Mouse (Mus musculus): Measurements from ENCODE around the gene Cyfip2. TPM values are rescaled to one million over a fixed set of nuclear protein-coding genes. Genes with fewer than 3 reads are reported as not detected.
"Not testable (repeated sequence)": the region's sequence is repeated elsewhere in the genome, so short reads cannot be mapped to it uniquely, and the experiment has no call there.

The Cyfip2 gene
- total and polyA plus RNA-seq, 3 experiments, result 28.8 to 68.8 (median 55.2) TPM

DNA sequence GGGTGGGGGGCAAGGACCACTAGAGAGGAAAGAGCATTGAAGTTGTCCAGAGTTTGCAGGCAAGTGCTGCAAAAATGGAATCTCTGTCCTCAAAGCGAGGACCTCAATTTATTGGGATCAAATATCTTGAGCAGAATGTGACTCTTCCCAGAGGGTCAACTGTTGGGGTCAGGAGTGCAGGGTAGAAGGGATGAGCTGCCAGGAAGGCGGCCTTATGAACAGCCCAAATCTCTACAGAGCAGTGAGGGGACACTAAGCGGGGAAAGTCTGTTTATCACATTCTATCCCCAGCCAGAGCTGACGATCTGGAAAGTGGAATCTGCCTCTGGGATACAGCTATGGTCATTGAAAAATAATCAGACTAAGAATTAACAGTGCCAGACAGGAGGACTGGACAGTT, 118.5 kb downstream of the Cyfip2 start:
- Histone ChIP-seq H3K27me3 (ENCODE audit: control insufficient read depth, insufficient read depth, low read length) (no peaks in the 10 kb centered on the region), H3K9ac (ENCODE audit: low read depth, low read length) (no peak overlapping the region), H3K36me3 (ENCODE audit: control insufficient read depth, insufficient read depth, low read length) (no peaks in the 10 kb centered on the region), H3K4me1 (ENCODE audit: control insufficient read depth, insufficient read depth, low read length) (no peaks in the 10 kb centered on the region), H3K79me2 (replicated peaks; ENCODE audit: control insufficient read depth, insufficient read depth, low read length) (no peaks in the 10 kb centered on the region), H3K27ac (no peak overlapping the region), H3K4me3 (no peak overlapping the region)
- intact Hi-C loops (cut with DNase I), result no loop called here
- TF ChIP-seq CTCF (IDR thresholded peaks at IDR 0.05), result no peak
- TF ChIP-seq EP300 (IDR thresholded peaks at IDR 0.05; ENCODE audit: insufficient read depth, low read depth, low read length), result no peak
- TF ChIP-seq POLR2A (IDR thresholded peaks at IDR 0.05; ENCODE audit: insufficient read depth, low read depth, low read length), result no peak
- WGBS, result 80% methylated on average over 4 of the region's 4 CpGs
- DNase-seq, result no peak

GRCm38 (mm10) chr11:46188283-46188682, 124.4 kb downstream of the Cyfip2 start:
- no peak overlapping the region for H3K9ac ChIP-seq (ENCODE audit: low read depth, low read length)
- TF ChIP-seq CTCF (IDR thresholded peaks at IDR 0.05) (no peak), EP300 (IDR thresholded peaks at IDR 0.05; ENCODE audit: insufficient read depth, low read depth, low read length) (no peak), POLR2A (IDR thresholded peaks at IDR 0.05; ENCODE audit: insufficient read depth, low read depth, low read length) (no peak)
- no peak for DNase-seq
- H3K79me2 ChIP-seq (replicated peaks; ENCODE audit: control insufficient read depth, insufficient read depth, low read length), result no peaks in the 10 kb centered on the region
- H3K36me3 ChIP-seq (ENCODE audit: control insufficient read depth, insufficient read depth, low read length), result no peaks in the 10 kb centered on the region
- WGBS, result 63% methylated on average over 2 of the region's 2 CpGs
- H3K4me3 ChIP-seq, result no peak overlapping the region
- H3K27me3 ChIP-seq (ENCODE audit: control insufficient read depth, insufficient read depth, low read length), result no peaks in the 10 kb centered on the region
- H3K27ac ChIP-seq, result no peak overlapping the region
- intact Hi-C loops (cut with DNase I), result no loop called here
- no peaks in the 10 kb centered on the region for H3K4me1 ChIP-seq (ENCODE audit: control insufficient read depth, insufficient read depth, low read length)

GRCm38 (mm10) chr11:46185486-46185885, 127.2 kb downstream of the Cyfip2 start:
- Histone ChIP-seq H3K27ac (no peak overlapping the region), H3K27me3 (ENCODE audit: control insufficient read depth, insufficient read depth, low read length) (no peaks in the 10 kb centered on the region), H3K79me2 (replicated peaks; ENCODE audit: control insufficient read depth, insufficient read depth, low read length) (no peaks in the 10 kb centered on the region), H3K36me3 (ENCODE audit: control insufficient read depth, insufficient read depth, low read length) (no peaks in the 10 kb centered on the region), H3K4me1 (ENCODE audit: control insufficient read depth, insufficient read depth, low read length) (no peaks in the 10 kb centered on the region), H3K9ac (ENCODE audit: low read depth, low read length) (no peak overlapping the region), H3K4me3 (no peak overlapping the region)
- no peak for DNase-seq
- WGBS, result 21% methylated on average over 4 of the region's 4 CpGs
- intact Hi-C loops (cut with DNase I), result no loop called here
- TF ChIP-seq CTCF (IDR thresholded peaks at IDR 0.05) (no peak), POLR2A (IDR thresholded peaks at IDR 0.05; ENCODE audit: insufficient read depth, low read depth, low read length) (no peak), EP300 (IDR thresholded peaks at IDR 0.05; ENCODE audit: insufficient read depth, low read depth, low read length) (no peak)

DNA sequence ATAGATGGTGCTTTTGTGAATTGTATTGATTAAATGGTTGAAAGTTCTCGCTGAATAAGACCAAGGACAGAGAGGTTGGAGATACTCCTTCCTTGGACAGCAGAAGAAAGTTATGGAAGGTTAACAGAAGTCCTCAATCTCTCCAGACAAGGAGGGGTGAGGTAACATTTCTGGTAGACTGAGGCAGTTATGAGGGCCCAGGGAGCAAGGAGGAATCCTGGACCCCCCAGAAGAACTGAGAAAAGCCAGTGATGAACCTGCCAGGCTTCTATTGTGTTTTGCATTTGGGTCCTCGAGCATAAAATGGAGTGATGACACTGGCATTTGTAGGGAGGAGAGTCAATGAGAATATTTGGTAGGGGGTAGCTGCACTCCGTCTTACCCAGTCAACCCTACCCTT, 127.7 kb downstream of the Cyfip2 start:
- Histone ChIP-seq H3K27me3 (ENCODE audit: control insufficient read depth, insufficient read depth, low read length) (no peaks in the 10 kb centered on the region), H3K9ac (ENCODE audit: low read depth, low read length) (no peak overlapping the region), H3K27ac (no peak overlapping the region), H3K4me3 (no peak overlapping the region), H3K4me1 (ENCODE audit: control insufficient read depth, insufficient read depth, low read length) (no peaks in the 10 kb centered on the region), H3K79me2 (replicated peaks; ENCODE audit: control insufficient read depth, insufficient read depth, low read length) (no peaks in the 10 kb centered on the region), H3K36me3 (ENCODE audit: control insufficient read depth, insufficient read depth, low read length) (no peaks in the 10 kb centered on the region)
- intact Hi-C loops (cut with DNase I), result no loop called here
- DNase-seq, result no peak
- no peak for TF ChIP-seq POLR2A (IDR thresholded peaks at IDR 0.05; ENCODE audit: insufficient read depth, low read depth, low read length)
- no peak for TF ChIP-seq EP300 (IDR thresholded peaks at IDR 0.05; ENCODE audit: insufficient read depth, low read depth, low read length)
- no peak for TF ChIP-seq CTCF (IDR thresholded peaks at IDR 0.05)
- WGBS, result 69% methylated on average over 3 of the region's 3 CpGs

- H3K27me3 ChIP-seq (ENCODE audit: control insufficient read depth, insufficient read depth, low read length); H3K4me1 ChIP-seq (ENCODE audit: control insufficient read depth, insufficient read depth, low read length); DNase-seq; intact Hi-C loops (cut with DNase I); H3K79me2 ChIP-seq (replicated peaks; ENCODE audit: control insufficient read depth, insufficient read depth, low read length); H3K36me3 ChIP-seq (ENCODE audit: control insufficient read depth, insufficient read depth, low read length); H3K4me3 ChIP-seq; H3K27ac ChIP-seq; H3K9ac ChIP-seq (ENCODE audit: low read depth, low read length): not testable (repeated sequence)
- WGBS, result 89% methylated on average over 1 of the region's 1 CpGs
Measured at GRCm38 (mm10) chr11:46182031-46182430, 130.6 kb downstream of the Cyfip2 start.

DNA sequence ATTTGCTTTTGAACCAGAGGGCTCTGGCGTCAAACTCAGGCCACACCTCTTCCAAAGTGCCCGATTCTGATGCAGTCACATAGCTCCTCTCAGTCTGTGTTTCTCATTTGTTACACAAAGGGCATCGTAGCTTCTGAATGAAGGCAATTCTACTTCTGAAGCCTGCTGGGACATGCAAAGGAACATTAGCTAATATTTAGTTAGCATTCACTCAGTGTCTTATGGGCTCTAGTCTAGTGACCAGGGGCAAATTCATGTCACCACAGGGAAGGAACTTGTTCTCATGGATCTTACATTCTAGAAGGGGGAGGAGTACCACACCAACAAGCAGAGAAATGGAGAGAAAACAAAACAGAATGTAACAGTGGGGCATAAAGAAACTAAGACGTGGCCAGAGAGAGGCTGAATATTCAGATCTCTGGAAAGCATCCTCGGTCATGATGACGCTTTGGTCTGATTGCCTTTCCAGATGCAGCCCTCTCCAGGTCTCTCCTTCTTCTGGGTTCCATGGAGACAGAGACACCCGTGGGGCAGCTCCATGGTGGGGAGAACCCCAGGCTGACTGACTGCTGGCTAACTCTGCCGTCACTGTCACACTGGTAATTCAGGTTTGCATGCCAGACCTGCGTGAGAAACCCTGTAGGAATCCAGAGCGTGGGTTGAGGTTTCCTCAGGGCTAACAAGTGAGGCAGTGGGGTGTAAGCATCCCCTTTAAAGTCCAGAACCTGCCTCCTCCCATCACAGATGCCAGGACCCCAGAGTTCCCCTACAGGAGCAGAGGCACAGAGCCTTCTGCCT, 135.2 kb downstream of the Cyfip2 start:
- Histone ChIP-seq H3K9ac (ENCODE audit: low read depth, low read length) (no peak overlapping the region), H3K79me2 (replicated peaks; ENCODE audit: control insufficient read depth, insufficient read depth, low read length) (no peaks in the 10 kb centered on the region), H3K4me3 (no peak overlapping the region), H3K4me1 (ENCODE audit: control insufficient read depth, insufficient read depth, low read length) (no peaks in the 10 kb centered on the region), H3K36me3 (ENCODE audit: control insufficient read depth, insufficient read depth, low read length) (no peaks in the 10 kb centered on the region), H3K27me3 (ENCODE audit: control insufficient read depth, insufficient read depth, low read length) (no peaks in the 10 kb centered on the region), H3K27ac (no peak overlapping the region)
- no peak for TF ChIP-seq POLR2A (IDR thresholded peaks at IDR 0.05; ENCODE audit: insufficient read depth, low read depth, low read length)
- TF ChIP-seq CTCF (IDR thresholded peaks at IDR 0.05), result no peak
- no peak for TF ChIP-seq EP300 (IDR thresholded peaks at IDR 0.05; ENCODE audit: insufficient read depth, low read depth, low read length)
- WGBS, result 80% methylated on average over 10 of the region's 10 CpGs
- intact Hi-C loops (cut with DNase I), result no loop called here
- no peak for DNase-seq

Measured in heart, adult 2 months (tissue).